In genomic region chr17:34586796-34587422, GRCm38 (mm10) we compare ENCODE assay signal across 8 mouse cellular contexts. TPM values are rescaled to one million over a fixed set of nuclear protein-coding genes. Genes with fewer than 3 reads are reported as not detected.
DNase-seq lines count a peak whose midpoint lies in the region; ATAC-seq and TF ChIP-seq lines count a peak whose summit lies in the region.

No protein-coding gene starts in this region.

- ATAC-seq in intestine, postnatal 0 days: peak; percentile 72

- H3K27me3 ChIP-seq in intestine, postnatal 0 days (replicated peaks; ENCODE audit: control insufficient read depth, insufficient read depth, low read length): no peaks in the 10 kb centered on the region

- peak; percentile 91 for DNase-seq in layer of hippocampus, adult 11-12 months (ENCODE audit: low spot score)
- DNase-seq in layer of hippocampus, adult 9-10 months (ENCODE audit: low spot score): no peak
- peak; percentile 97 for DNase-seq in embryo, embryonic 9.5 days (ENCODE audit: extremely low spot score)
- peak; percentile 99 for DNase-seq in heart, adult 11 months
- peak; percentile 97 for DNase-seq in left cerebral cortex, postnatal 4 days
- DNase-seq in mesoderm, embryonic 11.5 days (ENCODE audit: low read depth, low spot score): peak; percentile 93
- DNase-seq in right cerebral cortex, postnatal 36 days (ENCODE audit: low spot score in 2 of 2): peak; percentile 86 to 91

- H3K4me2 ChIP-seq in intestine, postnatal 0 days (replicated peaks; ENCODE audit: low read depth): peak overlapping the region; percentile 99

- H3K4me1 ChIP-seq in intestine, postnatal 0 days (replicated peaks; ENCODE audit: control insufficient read depth, insufficient read depth, low read length): peaks cover 8% of the 10 kb centered on the region; the same call in 1 of the 2 replicates

- H3K36me3 ChIP-seq in intestine, postnatal 0 days (ENCODE audit: control insufficient read depth, insufficient read depth): no peaks in the 10 kb centered on the region

- no peaks in the 10 kb centered on the region for H3K9me3 ChIP-seq in intestine, postnatal 0 days (ENCODE audit: control insufficient read depth)

- intact Hi-C loops in left cerebral cortex, postnatal 4 days (cut with DNase I): no loop called here

- under 1% methylated on average over 37 of the region's 38 CpGs for WGBS in intestine, postnatal 0 days

- no peak for TF ChIP-seq CTCF in intestine, postnatal 0 days (IDR thresholded peaks at IDR 0.05; ENCODE audit: low read depth)

- peak overlapping the region; percentile 58 for H3K4me3 ChIP-seq in intestine, postnatal 0 days (ENCODE audit: low read depth, low read length)

- H3K9ac ChIP-seq in intestine, postnatal 0 days (ENCODE audit: low read depth, low read length): peak overlapping the region; percentile 49

- peak overlapping the region; percentile 70; the same call in 1 of the 2 replicates for H3K27ac ChIP-seq in intestine, postnatal 0 days (ENCODE audit: low read depth, low read length)

RNA-seq across cellular contexts. Expression of gene Gpsm3, which starts 2.7 kb away (rescaled TPM):
- 8.6 and 10.6 TPM in 2 replicates for polyA plus RNA-seq in intestine, postnatal 0 days (2015; fragmentation: Nextera tagmentation; extraction: Ambion mirVana)
- total RNA-seq in left cerebral cortex, postnatal 4 days (2021): 1 to 10 TPM; 1.6 to 2.8 TPM

RNA-seq across cellular contexts. Expression of gene Pbx2, which starts 4.2 kb away (rescaled TPM):
- polyA plus RNA-seq in intestine, postnatal 0 days (2015; fragmentation: Nextera tagmentation; extraction: Ambion mirVana): 6.1 and 6.5 TPM in 2 replicates
- total RNA-seq in left cerebral cortex, postnatal 4 days (2021): 10 to 100 TPM; 36.2 to 39.3 TPM

RNA-seq across cellular contexts. Expression of gene Ager, which starts 10.8 kb away (rescaled TPM):
- polyA plus RNA-seq in intestine, postnatal 0 days (2015; fragmentation: Nextera tagmentation; extraction: Ambion mirVana): 1.3 and 1.5 TPM in 2 replicates
- total RNA-seq in left cerebral cortex, postnatal 4 days (2021): 1 to 10 TPM; 1.8 TPM

RNA-seq across cellular contexts. Expression of gene Rnf5, which starts 16.6 kb away (rescaled TPM):
- 123 and 135 TPM in 2 replicates for polyA plus RNA-seq in intestine, postnatal 0 days (2015; fragmentation: Nextera tagmentation; extraction: Ambion mirVana)
- total RNA-seq in left cerebral cortex, postnatal 4 days (2021): 100 to 1,000 TPM; 106 to 109 TPM

RNA-seq across cellular contexts. Expression of gene Agpat1, which starts 17.2 kb away (rescaled TPM):
- 53.2 and 55.6 TPM in 2 replicates for polyA plus RNA-seq in intestine, postnatal 0 days (2015; fragmentation: Nextera tagmentation; extraction: Ambion mirVana)
- 100 to 1,000 TPM; 145 to 154 TPM for total RNA-seq in left cerebral cortex, postnatal 4 days (2021)
